Mouse (Mus musculus): ENCODE measurements at regions not wholly inside any gene's neighbourhood (a gene's known extent, or its start where the extent isn't known, plus 50 kb on each side); places are given as distances from the start of the nearest gene placed in this dataset.

GRCm38 (mm10) chr13:70134544-70134943 lies 332.3 kb downstream of the Med10 start:
- DNase-seq = no peak

- no peak for DNase-seq
These were observed 334.0 kb downstream of the Med10 start for GRCm38 (mm10) chr13:70136209-70136608.

- no peak for DNase-seq
These were observed 342.3 kb downstream of the Med10 start for GRCm38 (mm10) chr13:70144461-70144860.

- no peak for DNase-seq
These were observed 343.3 kb downstream of the Med10 start for GRCm38 (mm10) chr13:70145466-70145865.

- DNase-seq = no peak
These were observed 347.1 kb downstream of the Med10 start for GRCm38 (mm10) chr13:70149041-70149898.

- DNase-seq = no peak
These were observed 347.6 kb downstream of the Med10 start for GRCm38 (mm10) chr13:70149899-70150184.

GRCm38 (mm10) chr13:70153062-70153461 lies 350.9 kb downstream of the Med10 start:
- DNase-seq = no peak

- DNase-seq = no peak
These were observed 353.4 kb downstream of the Med10 start for GRCm38 (mm10) chr13:70155596-70155995.

GRCm38 (mm10) chr13:70156975-70157588 lies 354.9 kb downstream of the Med10 start:
- no peak for DNase-seq

GRCm38 (mm10) chr13:70159065-70159464 lies 356.9 kb downstream of the Med10 start:
- DNase-seq = no peak

- DNase-seq = no peak
These were observed 357.4 kb downstream of the Med10 start for GRCm38 (mm10) chr13:70159604-70160003.

GRCm38 (mm10) chr13:70162115-70162514 lies 359.9 kb downstream of the Med10 start:
- DNase-seq = no peak

- DNase-seq = no peak
These were observed 363.5 kb downstream of the Med10 start for GRCm38 (mm10) chr13:70165511-70166225.

GRCm38 (mm10) chr13:70167747-70168146 lies 365.6 kb downstream of the Med10 start:
- no peak for DNase-seq

GRCm38 (mm10) chr13:70168906-70169305 lies 366.7 kb downstream of the Med10 start:
- DNase-seq = no peak

- DNase-seq = no peak
These were observed 374.9 kb downstream of the Med10 start for GRCm38 (mm10) chr13:70177066-70177465.

- peak; percentile 28 for DNase-seq
These were observed 375.9 kb downstream of the Med10 start for GRCm38 (mm10) chr13:70178073-70178491.

- DNase-seq = no peak
These were observed 388.8 kb downstream of the Med10 start for GRCm38 (mm10) chr13:70190978-70191377.

- DNase-seq = no peak
These were observed 390.2 kb downstream of the Med10 start for GRCm38 (mm10) chr13:70192101-70193025.

- no peak for DNase-seq
These were observed 391.1 kb downstream of the Med10 start for GRCm38 (mm10) chr13:70193270-70193669.

- DNase-seq = no peak
These were observed 393.7 kb downstream of the Med10 start for GRCm38 (mm10) chr13:70195854-70196253.

GRCm38 (mm10) chr13:70198638-70199037 lies 396.4 kb downstream of the Med10 start:
- DNase-seq = no peak

- no peak for DNase-seq
These were observed 396.9 kb downstream of the Med10 start for GRCm38 (mm10) chr13:70199087-70199486.

All from embryo, embryonic 11 days (tissue).